Mouse (Mus musculus) cerebellum, adult 2 months (tissue): ENCODE measurements around the gene Eif4g3.

Source experiments
- CTCF ChIP-seq: fragments of 200-500 bp; IDR thresholded peaks from 2 replicates; pipeline ENCODE4 v1.5.1; 2011; ENCODE audit warnings: low read depth, mild to moderate bottlenecking, control low read depth, low read length, moderate library complexity, borderline replicate concordance; ENCODE audit not compliant: insufficient read depth
- POLR2A ChIP-seq: fragments of 200-500 bp; IDR thresholded peaks from 2 replicates; pipeline ENCODE4 v1.6.1; 2011; ENCODE audit warnings: low read length, control low read depth, borderline replicate concordance; ENCODE audit not compliant: insufficient read depth

DNA sequence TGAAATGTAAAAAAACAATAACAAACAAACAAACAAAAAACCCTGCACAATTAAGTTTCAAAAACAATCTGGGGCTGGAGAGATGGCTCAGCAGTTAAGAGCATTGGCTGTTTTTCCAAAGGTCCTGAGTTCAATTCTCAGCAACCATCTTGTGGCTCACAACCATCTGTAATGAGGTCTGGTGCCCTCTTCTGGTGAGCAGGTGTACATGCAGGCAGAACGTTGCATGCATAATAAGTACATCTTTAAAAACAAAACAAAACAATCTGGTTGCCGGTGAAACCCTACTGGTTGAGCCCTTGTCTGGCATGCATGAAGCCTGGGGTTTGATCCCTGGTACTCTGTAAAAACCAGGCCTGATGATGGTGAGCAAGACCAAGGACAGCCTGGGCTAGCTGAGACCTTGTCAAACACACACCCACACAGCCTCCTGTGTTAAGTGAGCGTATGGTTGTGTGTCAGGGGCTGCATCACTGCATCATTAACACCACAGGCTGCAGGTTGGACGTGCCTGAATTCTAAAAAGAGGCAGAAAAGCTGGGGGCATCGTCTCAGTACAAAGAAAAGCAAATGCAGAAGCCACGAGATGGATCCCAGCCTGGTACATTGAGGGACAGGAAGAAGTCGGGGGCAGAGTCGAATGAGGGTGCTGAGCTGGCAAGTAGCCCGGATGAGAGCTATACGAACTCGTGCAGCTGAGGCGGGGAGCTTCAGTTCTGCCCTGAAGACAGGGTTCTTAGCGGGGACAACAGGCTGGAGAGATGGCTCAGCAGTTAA is 32.7 kb upstream of the Eif4g3 start:
- TF ChIP-seq POLR2A (no peak), CTCF (peak; percentile 39; the same call in 1 of the 2 replicates)
